Mouse (Mus musculus) A20 (cell line): ENCODE data around the gene Gramd1b.

Experiments
- DNase-seq: peaks from one replicate; pipeline ENCODE4 v3.0.0-alpha.2; 2011; ENCODE audit warnings: low read depth, low spot score

The Gramd1b gene

GRCm38 (mm10) chr9:40337131-40337820 is 193.9 kb downstream of the Gramd1b start:
- no peak for DNase-seq

DNA sequence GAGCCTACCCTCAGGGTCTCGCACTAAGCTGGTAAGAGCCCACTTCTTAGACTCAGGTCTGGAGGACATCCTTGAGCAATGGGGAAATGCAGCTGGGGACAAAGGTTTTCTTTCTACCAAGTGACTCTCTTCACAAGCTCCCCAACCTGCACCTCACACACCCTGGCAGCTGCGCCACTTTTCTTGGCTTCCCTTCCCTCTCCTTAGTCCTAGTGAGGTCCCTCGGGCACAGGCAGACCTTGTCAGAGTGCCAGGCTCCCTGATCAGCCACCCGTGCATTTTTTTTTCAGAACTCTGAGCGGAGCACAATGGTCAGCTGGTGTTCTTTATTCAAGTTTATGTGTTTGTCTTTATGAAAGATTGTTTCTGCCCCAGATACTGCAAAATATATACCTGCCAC is 194.5 kb downstream of the Gramd1b start:
- no peak for DNase-seq

DNA sequence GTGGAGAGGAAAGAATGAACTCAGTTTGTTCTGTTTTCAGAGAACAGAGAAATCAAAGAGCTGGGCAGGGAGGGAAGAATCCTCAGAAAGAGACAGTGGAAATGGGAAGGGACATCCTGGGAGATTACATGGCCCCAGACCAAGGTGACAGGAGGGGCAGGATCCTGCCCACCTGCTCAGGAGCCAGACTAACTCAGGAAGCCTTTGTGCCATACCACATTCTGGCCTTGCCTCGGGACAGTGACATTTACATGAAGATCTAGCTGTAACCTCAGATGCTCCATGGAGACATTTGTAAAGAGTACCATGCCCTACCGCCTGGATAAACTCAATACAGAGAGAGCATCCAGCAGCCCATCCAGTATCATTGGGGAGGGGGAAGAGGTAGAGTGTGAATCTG is 196.6 kb downstream of the Gramd1b start:
- DNase-seq = no peak

DNA sequence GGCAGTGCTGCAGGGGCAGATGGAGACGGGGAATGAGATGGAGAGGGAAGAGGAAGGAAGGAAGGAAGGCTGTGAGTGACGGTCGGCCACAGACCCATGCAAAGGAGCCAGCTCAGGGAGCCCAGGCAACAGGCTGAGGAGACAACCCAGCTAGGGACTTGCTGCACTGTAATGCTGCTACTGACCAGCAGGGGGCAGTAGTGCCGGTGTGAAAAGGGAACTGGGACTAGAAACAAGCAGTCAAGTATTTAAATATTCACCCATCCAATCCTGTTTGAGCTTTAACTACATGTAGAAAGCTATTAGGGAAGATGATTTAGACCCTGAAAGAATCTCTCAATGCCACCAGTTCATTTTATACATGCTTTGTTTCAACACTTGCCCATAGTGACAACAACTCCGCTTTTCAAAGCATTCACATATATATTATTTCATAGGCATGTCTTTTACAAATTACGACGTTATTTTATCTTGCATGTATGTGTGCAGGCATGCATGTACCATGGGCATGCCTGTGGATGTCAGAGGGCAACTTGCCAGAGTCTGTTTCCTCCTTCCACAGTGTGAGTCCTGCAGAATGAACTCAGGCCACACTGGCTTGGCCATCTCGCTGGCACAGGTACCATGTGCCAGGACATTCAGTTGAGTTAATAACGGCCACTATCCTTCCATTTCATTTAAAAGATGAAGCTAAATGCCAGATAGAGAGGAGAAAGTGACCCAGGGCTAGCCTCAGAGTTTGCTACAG is 197.4 kb downstream of the Gramd1b start:
- peak; percentile 75 for DNase-seq

DNA sequence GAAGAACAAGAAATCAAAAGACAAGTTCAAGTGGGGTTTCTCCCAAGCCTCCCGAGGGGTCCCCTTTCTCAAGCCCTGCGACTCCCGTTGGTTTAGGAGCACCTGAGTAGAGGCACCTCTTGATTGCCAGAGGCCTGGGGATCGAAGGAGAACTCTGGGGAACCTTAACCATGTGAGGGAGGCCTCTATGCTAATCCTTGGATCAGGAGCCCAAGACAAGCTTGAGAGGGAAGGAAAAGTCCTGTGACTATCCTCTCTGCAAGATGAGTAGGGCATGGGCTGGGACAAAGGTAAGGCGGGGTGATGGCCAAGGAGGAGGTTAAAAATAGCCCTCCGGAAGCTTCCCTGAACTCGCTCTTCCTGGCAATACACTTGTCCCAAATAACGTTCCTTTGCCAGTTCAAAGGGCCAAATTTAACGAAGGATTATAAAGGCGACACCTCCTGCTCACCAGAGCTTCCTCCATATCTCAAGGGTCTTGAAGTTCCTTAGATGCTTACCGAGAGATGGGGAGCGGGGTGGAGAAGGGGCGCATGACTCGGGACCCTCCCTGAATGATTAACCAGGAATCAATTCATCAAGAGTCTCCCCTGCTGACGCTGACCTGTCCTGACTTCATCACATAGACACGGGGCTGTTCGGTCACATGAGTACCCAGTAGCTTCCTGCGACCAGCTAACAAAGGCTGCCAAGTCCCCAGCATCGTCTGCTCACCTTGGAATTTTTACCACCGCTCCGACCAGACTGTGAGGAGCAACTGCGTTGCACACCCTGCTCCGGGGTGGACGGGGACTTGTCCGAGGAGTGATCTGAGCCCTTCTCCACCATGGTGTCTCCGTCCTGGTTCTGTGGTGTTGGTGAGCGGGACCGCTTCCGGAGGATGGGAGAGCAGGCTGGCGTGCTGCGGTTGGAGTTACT is 198.2 kb downstream of the Gramd1b start:
- DNase-seq = no peak

GRCm38 (mm10) chr9:40332326-40332725 is 198.9 kb downstream of the Gramd1b start:
- no peak for DNase-seq

GRCm38 (mm10) chr9:40331411-40332286 is 199.5 kb downstream of the Gramd1b start:
- no peak for DNase-seq

GRCm38 (mm10) chr9:40330609-40331382 is 200.4 kb downstream of the Gramd1b start:
- peak; percentile 80 for DNase-seq

DNA sequence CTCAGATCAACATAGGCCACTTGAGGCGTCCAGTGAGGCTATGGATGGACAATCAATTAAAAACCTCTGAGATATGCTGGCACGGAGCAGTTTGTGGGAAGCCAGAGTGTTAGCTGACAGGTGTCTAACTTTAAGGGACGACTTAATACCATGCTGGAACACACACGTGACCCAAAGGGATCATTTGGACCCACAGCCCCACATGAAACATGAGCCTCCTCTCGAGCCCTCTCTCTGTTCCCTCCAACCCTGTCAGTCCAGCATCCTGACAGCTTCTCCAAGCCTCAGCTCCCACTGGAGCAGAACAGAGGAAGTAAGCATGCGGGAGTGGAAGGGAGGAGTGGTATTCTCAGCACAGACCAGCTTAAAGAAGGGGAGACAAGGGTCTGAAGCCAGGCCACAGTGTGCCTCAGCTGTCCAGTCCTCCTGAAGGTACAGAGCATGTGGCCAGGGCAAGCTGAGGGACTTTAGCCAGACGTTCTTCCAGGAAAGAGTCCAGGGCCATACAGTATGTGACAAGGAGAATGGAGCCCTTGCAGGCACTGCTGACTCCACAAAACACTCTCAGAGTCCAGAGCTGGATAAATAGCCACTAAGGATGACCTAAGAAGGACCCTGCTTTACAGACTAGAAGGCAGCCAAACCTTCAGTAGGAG is 204.8 kb downstream of the Gramd1b start:
- DNase-seq = no peak

GRCm38 (mm10) chr9:40324826-40325225 is 206.4 kb downstream of the Gramd1b start:
- no peak for DNase-seq

- no peak for DNase-seq
Measured at GRCm38 (mm10) chr9:40324232-40324792, 206.9 kb downstream of the Gramd1b start.

DNA sequence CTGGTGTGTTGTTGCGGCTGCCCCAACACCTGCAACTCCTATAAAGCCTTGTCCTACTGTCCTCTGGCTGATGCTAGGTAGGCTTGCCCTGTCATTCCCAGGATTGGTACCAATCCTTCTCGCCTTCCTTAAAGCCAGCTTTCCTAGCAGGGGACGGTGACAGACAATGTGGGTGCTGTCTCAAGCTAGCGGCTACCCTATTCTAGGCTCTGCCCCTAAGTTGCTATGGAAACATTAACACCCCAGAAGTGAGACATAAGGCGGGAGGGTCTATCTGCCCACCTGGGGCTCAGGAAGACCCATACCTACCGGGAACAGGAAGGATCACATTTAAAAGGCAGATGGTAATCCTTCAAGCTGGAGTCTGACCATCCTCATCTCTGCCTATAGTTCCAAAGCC is 207.4 kb downstream of the Gramd1b start:
- no peak for DNase-seq

GRCm38 (mm10) chr9:40323171-40323570 is 208.0 kb downstream of the Gramd1b start:
- DNase-seq = no peak

- no peak for DNase-seq
Measured at GRCm38 (mm10) chr9:40322372-40322771, 208.8 kb downstream of the Gramd1b start.

GRCm38 (mm10) chr9:40321668-40322003 is 209.5 kb downstream of the Gramd1b start:
- no peak for DNase-seq

DNA sequence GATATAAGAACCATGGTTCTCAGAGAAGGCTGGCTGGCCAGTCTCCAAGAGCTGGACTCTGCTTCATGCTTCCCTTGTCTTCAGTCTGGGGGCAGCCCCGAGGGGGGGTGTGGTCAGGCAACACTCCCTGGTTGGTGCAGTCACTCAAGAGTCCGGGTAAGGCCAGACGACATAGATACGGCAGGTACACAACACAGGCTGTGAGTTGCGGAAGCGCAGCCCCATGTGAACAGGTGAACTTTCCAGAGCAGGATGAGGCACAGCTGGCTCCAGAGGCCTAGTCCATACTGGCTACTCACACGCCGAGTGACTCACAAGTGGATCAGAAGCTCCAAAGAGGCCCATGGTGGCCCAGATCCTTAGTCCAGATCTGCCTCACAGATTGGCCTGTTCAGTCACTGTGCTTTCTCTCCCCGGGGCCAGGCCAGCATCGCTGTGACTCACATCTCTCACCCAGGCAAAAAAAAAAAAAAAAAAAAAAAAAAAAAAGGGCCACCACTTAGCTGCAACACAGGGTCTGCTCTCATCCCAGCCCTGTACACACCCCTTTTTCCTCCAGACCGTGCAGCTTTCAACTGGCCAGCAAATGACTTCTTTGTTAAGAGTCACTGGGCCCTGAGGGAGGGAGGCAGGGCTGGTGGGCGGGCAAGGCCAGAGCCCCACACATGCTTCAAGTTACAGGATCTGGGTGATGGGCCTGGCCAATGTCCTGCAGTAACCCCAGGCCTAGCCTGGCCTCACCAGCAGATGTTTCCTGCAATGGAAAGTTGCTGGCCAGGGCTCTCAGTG is 210.1 kb downstream of the Gramd1b start:
- DNase-seq = no peak

DNA sequence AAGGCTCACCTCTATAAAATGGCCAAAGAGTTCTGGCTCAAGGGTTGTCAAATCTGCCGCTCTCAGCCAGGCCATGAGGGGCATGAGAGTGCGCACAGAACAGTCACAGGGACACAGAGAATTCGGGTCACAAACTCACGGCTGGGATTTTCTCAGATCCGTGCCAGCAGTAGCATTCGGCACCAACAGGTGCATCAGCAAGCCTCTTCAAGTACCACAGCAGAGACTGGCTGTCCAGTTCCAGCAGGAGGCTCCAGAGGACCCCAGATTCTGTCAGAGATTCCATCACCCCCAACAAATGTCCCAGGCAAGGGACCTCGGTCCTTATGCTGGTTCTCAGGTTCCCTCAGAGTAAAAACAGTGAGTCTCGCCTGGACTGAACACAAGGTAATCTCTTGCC is 210.8 kb downstream of the Gramd1b start:
- DNase-seq = no peak

GRCm38 (mm10) chr9:40318771-40319170 is 212.4 kb downstream of the Gramd1b start:
- no peak for DNase-seq

DNA sequence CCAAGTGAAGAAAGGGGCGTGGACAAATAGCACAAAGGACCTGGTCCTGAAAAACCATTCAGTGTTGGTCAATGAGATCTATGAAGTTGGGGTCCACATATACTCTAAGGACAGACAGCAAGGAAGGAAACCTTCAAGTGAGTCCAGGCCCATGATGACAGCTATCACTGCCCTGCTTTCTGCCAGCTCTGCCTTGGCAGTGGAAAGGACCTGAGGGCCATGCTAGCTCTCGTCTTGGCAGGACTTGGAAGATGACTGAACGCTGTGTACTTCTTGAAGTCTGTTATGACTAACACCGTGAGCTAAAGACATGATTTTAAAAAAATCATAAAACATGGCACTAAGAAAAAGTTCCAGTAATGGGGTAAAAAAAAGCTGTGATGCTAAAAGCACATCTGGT is 213.4 kb downstream of the Gramd1b start:
- no peak for DNase-seq
